Mouse (Mus musculus) embryonic facial prominence, embryonic 12.5 days (tissue): Measurements from ENCODE around the gene Tmem239. TPM values are rescaled to one million over a fixed set of nuclear protein-coding genes. Genes with fewer than 3 reads are reported as not detected.
"Not testable (repeated sequence)": the region's sequence is repeated elsewhere in the genome, so short reads cannot be mapped to it uniquely, and the experiment has no call there.

Source experiments
- ATAC-seq: fragments of 200-750 bp; cut with Nextera tagmentation; 2 replicates; pipeline ENCODE4 v1.8.0; 2017; ENCODE audit not compliant: insufficient number of reproducible peaks, insufficient read depth, low FRiP score, low TSS enrichment
- H3K27ac ChIP-seq: fragments of 300-500 bp; sonication (generic); 2 replicates; pipeline ENCODE4 v1.5.1; 2016; ENCODE audit warnings: mild to moderate bottlenecking
- H3K27me3 ChIP-seq: fragments of 300-500 bp; sonication (generic); 2 replicates; pipeline ENCODE4 v1.6.1; 2016; ENCODE audit warnings: mild to moderate bottlenecking, moderate library complexity
- H3K36me3 ChIP-seq: fragments of 300-500 bp; sonication (generic); 2 replicates; pipeline ENCODE4 v1.6.1; 2016; ENCODE audit warnings: mild to moderate bottlenecking
- H3K4me1 ChIP-seq: fragments of 300-500 bp; sonication (generic); 2 replicates; pipeline ENCODE4 v1.6.1; 2016
- H3K4me2 ChIP-seq: fragments of 300-500 bp; sonication (generic); replicated peaks from 2 replicates; pipeline ENCODE4 v1.6.1; 2016; ENCODE audit warnings: mild to moderate bottlenecking, moderate library complexity
- H3K4me3 ChIP-seq: fragments of 300-500 bp; sonication (generic); 2 replicates; pipeline ENCODE4 v1.5.1; 2016; ENCODE audit warnings: mild to moderate bottlenecking
- H3K9ac ChIP-seq: fragments of 300-500 bp; sonication (generic); 2 replicates; pipeline ENCODE4 v1.6.1; 2016; ENCODE audit warnings: mild to moderate bottlenecking, moderate library complexity
- H3K9me3 ChIP-seq: fragments of 300-500 bp; sonication (generic); 2 replicates; pipeline ENCODE4 v1.6.1; 2016; ENCODE audit warnings: mild to moderate bottlenecking, moderate library complexity
- WGBS: fragments of 180-500 bp; shearing (Covaris S2); methylation state at CpG from one replicate; pipeline ENCODE4 v1.1.7; 2016; 5-methylcytosine and 5-hydroxymethylcytosine counted together
- polyA plus RNA-seq: library from polyadenylated mRNA; unstranded; fragments of >200 nt; fragmentation: Nextera tagmentation; extraction: Ambion mirVana; gene quantifications from 2 replicates; pipeline ENCODE4 v1.2.1, GENCODE M21; 2016

The Tmem239 gene
- polyA plus RNA-seq, result 0.20 TPM in 1 of 2 replicates, not detected in the other

DNA sequence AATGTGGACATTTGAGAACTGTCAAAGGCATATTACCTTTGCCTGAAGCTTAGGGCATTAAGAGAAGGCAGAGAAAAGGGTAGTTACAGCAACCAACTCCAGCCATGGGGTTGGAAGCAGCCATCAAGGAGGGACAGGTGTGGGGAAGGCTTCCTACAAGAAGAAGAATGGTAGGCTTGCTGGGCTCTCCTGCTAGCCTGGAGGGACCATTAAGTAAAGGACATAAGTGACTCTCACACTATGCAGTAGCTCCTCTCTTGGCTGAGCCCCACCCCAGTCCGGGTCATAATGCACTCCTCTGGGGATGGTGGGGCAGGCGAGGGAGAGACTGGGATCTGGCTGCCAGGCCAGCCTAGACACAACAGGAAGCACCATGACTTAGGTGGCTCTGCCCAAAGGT lies at the start of gene Tmem239:
Tmem239 (plus strand) TSS at position 301 of the 400 bp plus-strand sequence.
- ATAC-seq, result no peak
- H3K9ac ChIP-seq, result no peak within 1 kb of the TSS
- WGBS, result 67% methylated on average over 2 of the region's 2 CpGs

DNA sequence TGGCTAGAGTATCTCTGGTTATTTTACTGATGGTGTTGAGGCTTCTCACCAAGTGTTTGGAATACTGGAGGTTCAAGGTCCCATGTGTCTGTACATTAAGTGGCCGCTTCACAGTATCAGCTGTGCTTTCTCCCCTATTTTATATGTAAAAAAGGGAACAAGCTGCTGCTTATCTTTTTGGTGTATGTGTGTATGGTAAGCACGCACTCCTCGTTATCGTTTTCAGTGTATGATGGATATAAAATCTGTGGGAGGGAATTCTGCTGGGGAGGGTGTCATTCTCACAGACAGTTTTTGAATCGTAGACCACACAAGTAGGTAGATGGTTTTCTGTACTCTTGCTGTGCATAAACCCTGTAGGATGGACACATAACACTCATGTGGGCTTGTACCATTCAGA lies 48.7 kb upstream of the Tmem239 start:
- Histone ChIP-seq H3K4me1 (peaks cover 7% of the 10 kb centered on the region; the same call in 1 of the 2 replicates), H3K4me2 (no peak overlapping the region), H3K36me3 (no peaks in the 10 kb centered on the region), H3K9me3 (no peaks in the 10 kb centered on the region), H3K27me3 (peaks cover 48% of the 10 kb centered on the region), H3K27ac (no peak overlapping the region), H3K4me3 (no peak overlapping the region), H3K9ac (no peak overlapping the region)
- WGBS, result 92% methylated on average over 5 of the region's 5 CpGs
- ATAC-seq, result no peak

More for the DNA sequence above, at the start of gene Tmem239:
- Histone ChIP-seq H3K4me2 (no peak within 1 kb of the TSS), H3K27me3 (no peaks in the 10 kb centered on the region), H3K4me1 (peaks cover 14% of the 10 kb centered on the region), H3K27ac (no peak within 1 kb of the TSS), H3K36me3 (no peaks in the 10 kb centered on the region), H3K9me3 (no peaks in the 10 kb centered on the region), H3K4me3 (no peak within 1 kb of the TSS)

DNA sequence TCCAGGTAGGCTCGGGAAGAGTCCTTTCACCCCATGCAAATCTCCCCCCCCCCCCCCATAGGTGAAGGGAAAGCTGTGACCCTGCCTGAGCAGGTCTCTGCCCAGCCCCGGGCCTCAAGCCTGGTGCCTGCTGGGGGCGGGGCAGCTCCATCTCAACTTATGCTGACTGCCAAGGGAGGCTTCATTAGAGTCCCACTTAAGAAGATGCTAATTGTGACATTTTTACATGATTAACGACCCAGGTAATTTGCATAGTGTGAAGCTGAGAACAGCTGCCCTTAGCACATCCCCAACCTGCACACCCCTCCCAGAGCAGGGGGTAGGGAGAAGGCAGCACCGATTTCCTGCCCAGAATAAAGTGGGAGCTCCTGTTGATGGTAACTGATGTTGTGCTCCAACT lies 47.4 kb upstream of the Tmem239 start:
- WGBS, result 19% methylated on average over 5 of the region's 5 CpGs
- H3K9me3 ChIP-seq, result no peaks in the 10 kb centered on the region
- H3K27ac ChIP-seq, result no peak overlapping the region
- H3K27me3 ChIP-seq, result peaks cover 61% of the 10 kb centered on the region
- peaks cover 7% of the 10 kb centered on the region; the same call in 1 of the 2 replicates for H3K4me1 ChIP-seq
- no peak for ATAC-seq
- H3K36me3 ChIP-seq, result no peaks in the 10 kb centered on the region
- no peak overlapping the region for H3K4me3 ChIP-seq
- H3K9ac ChIP-seq, result no peak overlapping the region
- no peak overlapping the region for H3K4me2 ChIP-seq

DNA sequence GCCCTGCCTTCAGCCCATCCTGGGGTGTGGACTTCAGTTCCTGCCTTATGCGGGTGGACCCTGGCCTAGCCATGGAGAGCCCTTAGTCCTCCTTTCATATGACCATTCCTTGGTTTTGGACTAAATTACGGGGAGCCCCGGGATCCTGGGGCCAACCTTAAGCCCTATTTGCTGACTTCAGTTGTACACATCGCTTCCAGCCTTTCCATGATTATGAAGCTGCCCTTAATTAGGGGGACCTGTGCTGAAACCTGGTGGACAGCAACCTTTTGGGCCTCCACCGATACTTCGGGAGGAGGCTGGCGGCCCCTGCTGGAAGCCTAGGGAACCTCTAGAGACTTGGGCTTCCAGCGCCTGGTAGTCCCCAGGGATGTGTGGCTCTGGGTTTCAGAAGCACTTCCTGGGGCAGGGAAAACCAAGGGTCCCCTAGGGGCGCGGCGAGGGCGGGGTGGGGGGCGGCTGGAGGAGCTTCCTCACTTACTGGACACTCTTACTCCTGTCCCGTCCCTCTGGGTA lies 43.7 kb upstream of the Tmem239 start:
- Histone ChIP-seq H3K4me1 (peaks cover 13% of the 10 kb centered on the region), H3K27ac (no peak overlapping the region), H3K36me3 (no peaks in the 10 kb centered on the region), H3K9ac (no peak overlapping the region), H3K27me3 (peaks cover 90% of the 10 kb centered on the region), H3K9me3 (no peaks in the 10 kb centered on the region), H3K4me3 (no peak overlapping the region), H3K4me2 (no peak overlapping the region)
- ATAC-seq, result no peak; the same call in 1 of the 2 replicates
- WGBS, result 3% methylated on average over 14 of the region's 14 CpGs

DNA sequence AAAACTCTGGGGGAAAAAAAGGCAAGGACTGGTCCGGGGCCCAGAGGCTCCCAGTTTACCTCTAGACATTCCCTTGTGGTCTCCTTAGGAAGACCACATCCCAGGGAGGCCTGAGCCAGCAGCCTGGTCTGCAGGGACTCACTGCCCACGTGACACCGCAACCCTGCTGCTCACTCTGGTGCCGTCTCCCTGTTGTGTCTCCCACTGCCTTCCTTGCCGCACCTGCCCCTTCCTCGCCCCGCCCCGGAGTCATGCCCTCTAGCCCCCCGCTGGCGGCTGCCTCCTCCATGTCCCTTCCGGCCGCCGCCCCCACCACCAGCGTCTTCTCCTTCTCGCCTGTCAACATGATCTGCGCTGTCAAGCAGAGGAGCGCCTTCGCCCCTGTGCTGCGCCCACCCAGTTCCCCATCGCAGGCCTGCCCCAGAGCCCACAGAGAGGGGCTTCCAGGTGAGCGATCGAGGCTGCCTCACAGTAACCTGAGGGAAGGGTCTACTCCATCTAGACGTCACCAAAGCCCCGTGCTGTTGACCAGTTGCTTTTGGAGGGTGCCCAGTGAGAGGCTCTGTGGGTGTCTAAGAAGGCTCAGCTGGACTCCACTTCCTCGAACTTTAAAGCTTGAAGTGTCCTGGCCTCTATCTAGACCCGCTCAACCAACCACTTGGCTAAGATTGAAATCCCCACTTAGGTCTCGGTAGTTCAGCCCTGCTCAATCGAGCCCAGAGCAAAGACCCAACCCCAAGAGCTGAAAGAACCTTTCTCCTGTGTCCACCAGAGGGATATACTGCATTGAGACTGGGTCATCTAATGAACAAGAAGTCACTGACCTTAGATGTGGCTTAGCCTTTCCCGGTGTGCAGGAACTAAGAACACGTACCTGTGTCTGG lies 40.8 kb upstream of the Tmem239 start:
- Histone ChIP-seq H3K9me3 (no peaks in the 10 kb centered on the region), H3K9ac (peak overlapping the region; percentile 41; the same call in 1 of the 2 replicates), H3K4me1 (peaks cover 13% of the 10 kb centered on the region), H3K36me3 (no peaks in the 10 kb centered on the region), H3K27ac (no peak overlapping the region), H3K4me3 (peak overlapping the region; percentile 35), H3K4me2 (peak overlapping the region; percentile 55), H3K27me3 (peaks cover 66% of the 10 kb centered on the region)
- no peak for ATAC-seq
- WGBS, result 7% methylated on average over 30 of the region's 30 CpGs

DNA sequence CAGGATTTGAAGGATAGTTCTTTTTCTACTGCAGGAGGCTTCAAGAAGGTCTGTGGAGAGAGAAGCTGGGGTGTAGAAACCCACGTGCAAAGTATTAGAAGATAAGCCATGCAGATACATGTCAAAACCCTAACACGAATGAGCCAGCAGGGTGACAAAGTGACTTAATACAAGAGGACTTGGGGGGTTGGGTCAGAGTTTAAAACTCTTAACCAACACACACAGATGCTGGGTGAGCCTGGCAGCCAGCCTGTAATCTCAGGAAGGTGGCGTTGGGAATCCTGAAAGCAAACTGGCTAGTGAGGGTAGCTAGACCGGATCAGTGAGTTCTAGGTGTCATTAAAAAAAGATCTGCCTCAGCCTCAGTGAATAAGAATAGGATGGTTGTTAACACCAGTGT lies 38.9 kb upstream of the Tmem239 start:
- no peak overlapping the region for H3K4me2 ChIP-seq
- H3K4me3 ChIP-seq, result no peak overlapping the region
- H3K36me3 ChIP-seq, result no peaks in the 10 kb centered on the region
- ATAC-seq, result no peak
- peaks cover 47% of the 10 kb centered on the region for H3K27me3 ChIP-seq
- peaks cover 6% of the 10 kb centered on the region for H3K4me1 ChIP-seq
- no peaks in the 10 kb centered on the region for H3K9me3 ChIP-seq
- H3K27ac ChIP-seq, result no peak overlapping the region
- 61% methylated on average over 4 of the region's 4 CpGs for WGBS
- H3K9ac ChIP-seq, result no peak overlapping the region

DNA sequence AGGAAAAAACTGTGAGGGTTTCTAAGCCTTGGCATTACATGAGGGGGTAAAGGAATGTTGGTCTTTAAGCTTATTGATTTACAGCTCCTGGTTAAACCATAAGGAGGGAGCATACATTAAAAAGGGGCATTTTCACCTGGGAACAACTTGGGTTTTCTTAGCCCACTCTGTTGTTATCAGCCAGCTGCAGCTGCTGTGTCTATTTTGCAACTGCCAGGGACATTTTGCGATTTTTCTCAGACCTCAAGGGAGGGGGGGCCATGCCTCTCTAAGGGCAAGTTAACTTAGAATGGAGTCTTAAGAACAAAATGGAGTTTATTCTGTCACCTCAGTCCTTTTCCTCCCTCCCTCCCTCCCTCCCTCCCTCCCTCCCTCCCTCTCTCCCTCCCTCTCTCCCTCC lies 33.3 kb upstream of the Tmem239 start:
- not testable (repeated sequence) for H3K4me2 ChIP-seq, ATAC-seq, H3K9me3 ChIP-seq, H3K4me3 ChIP-seq, H3K4me1 ChIP-seq, H3K27me3 ChIP-seq, H3K9ac ChIP-seq, H3K27ac ChIP-seq, H3K36me3 ChIP-seq
- 45% methylated on average over 1 of the region's 1 CpGs for WGBS

DNA sequence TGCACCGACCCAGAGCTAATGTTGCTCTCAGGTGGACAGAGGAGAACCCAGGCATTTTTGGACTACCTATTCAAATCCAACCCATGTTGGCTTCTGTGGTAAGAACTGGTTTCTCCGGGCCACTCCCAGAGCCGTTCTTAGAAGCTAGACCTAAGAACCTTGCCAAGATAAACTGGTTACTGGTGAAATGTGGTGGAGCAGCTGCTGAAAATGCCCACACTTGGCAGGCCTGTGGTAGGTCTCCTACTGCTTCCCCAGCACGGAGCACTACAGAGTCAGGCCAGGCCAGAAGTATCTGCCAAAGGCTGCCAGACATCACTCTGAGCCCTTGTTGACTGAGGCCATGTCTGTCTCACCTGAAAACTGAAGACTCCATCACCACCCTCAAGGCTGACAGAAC lies 31.3 kb upstream of the Tmem239 start:
- Histone ChIP-seq H3K27ac (no peak overlapping the region), H3K9ac (no peak overlapping the region), H3K4me3 (no peak overlapping the region), H3K4me2 (no peak overlapping the region), H3K9me3 (no peaks in the 10 kb centered on the region), H3K27me3 (0 out of 2 replicates have a peak, but pooled peaks cover 3% of the 10 kb centered on the region), H3K36me3 (no peaks in the 10 kb centered on the region), H3K4me1 (no peaks in the 10 kb centered on the region)
- no peak for ATAC-seq
- 74% methylated on average over 4 of the region's 4 CpGs for WGBS

DNA sequence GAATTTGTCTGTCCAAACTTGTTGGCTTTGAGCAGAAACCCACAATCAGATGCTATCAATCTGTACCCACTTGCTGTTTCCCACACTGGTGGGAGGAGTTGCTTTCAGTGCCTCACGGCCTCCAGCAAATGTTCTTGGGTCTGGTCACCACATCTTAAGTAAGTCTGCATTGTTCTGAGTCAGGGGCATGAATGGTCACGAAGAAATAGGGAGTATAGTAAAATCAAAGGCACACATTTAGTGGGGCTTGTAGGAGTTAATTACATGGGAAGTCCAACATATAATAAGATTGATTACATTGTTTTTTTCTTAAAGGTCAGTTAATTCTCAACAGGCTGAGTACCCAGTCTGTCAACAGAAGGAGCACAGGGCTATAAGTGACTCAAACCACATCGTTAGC lies 23.1 kb upstream of the Tmem239 start:
- Histone ChIP-seq H3K27ac (no peak overlapping the region), H3K4me3 (no peak overlapping the region), H3K27me3 (0 out of 2 replicates have a peak, but pooled peaks cover 7% of the 10 kb centered on the region), H3K4me2 (no peak overlapping the region), H3K9me3 (no peaks in the 10 kb centered on the region), H3K36me3 (no peaks in the 10 kb centered on the region), H3K9ac (no peak overlapping the region), H3K4me1 (peaks cover 4% of the 10 kb centered on the region; the same call in 1 of the 2 replicates)
- ATAC-seq, result no peak
- 50% methylated on average over 3 of the region's 3 CpGs for WGBS

DNA sequence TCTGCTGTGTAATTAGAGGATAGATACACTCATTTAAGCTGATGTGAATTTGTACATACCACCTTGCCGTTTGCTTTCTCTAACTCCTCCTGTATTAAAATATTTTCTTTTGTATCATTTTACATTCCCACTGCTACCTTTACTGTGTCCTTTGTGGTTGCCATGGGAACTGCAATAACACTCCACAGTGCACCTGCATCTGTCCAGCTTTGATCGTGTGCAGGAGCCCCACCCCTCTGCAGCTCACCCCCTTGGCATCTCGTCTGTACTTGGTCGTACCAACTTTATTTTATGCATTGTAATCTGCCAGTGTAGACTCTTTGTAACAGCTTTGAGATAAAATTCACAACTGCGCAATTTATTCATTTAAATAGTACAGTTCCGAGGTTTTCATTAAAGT lies 22.4 kb upstream of the Tmem239 start:
- H3K4me2 ChIP-seq, result no peak overlapping the region
- no peak for ATAC-seq
- no peaks in the 10 kb centered on the region for H3K36me3 ChIP-seq
- H3K27ac ChIP-seq, result no peak overlapping the region
- H3K9me3 ChIP-seq, result no peaks in the 10 kb centered on the region
- 73% methylated on average over 6 of the region's 6 CpGs for WGBS
- H3K4me1 ChIP-seq, result peaks cover 4% of the 10 kb centered on the region; the same call in 1 of the 2 replicates
- H3K27me3 ChIP-seq, result 0 out of 2 replicates have a peak, but pooled peaks cover 7% of the 10 kb centered on the region
- H3K4me3 ChIP-seq, result no peak overlapping the region
- no peak overlapping the region for H3K9ac ChIP-seq

DNA sequence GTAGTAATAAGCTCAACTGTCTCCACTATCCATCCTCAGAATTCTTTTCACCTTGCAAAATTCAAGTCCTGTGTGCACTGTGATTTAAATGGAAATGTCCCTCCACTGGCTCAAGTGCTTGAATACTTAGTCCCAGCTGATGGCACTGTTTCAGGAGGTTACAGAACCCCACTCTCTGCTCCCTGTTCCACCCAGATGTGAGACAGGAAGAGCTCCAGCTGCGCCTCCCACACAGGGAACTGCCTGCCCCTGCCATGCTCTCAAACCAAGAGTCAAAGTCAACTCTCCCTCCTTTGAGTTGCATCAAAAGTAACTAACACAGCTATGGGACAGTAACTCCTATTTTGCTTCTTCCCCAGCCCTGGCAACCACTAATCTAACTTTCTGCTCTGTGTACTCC lies 20.1 kb upstream of the Tmem239 start:
- ATAC-seq, result no peak
- Histone ChIP-seq H3K4me3 (no peak overlapping the region), H3K4me1 (peaks cover 4% of the 10 kb centered on the region; the same call in 1 of the 2 replicates), H3K9ac (no peak overlapping the region), H3K4me2 (no peak overlapping the region), H3K27me3 (0 out of 2 replicates have a peak, but pooled peaks cover 7% of the 10 kb centered on the region), H3K9me3 (no peaks in the 10 kb centered on the region), H3K36me3 (peaks cover 10% of the 10 kb centered on the region), H3K27ac (no peak overlapping the region)
- 75% methylated on average over 1 of the region's 1 CpGs for WGBS

DNA sequence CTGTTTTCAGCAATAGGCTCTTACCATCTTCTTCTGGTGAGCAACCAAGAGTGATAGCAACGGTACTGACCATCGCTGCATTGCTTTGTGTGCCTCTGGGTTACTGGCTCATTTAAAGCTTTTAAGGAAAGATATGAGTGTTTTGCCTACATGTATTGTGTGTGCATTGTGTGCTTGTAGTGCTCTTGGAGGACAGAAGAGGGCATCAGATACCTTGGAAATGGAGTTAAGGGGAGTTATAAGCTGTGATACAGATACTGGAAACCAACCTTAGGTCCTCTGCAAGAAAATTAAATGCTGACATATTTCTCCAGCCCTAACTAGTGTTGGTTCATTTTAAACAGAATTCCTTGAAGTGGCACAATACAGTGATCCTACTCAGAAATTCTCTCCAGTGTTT lies 17.5 kb upstream of the Tmem239 start:
- WGBS, result 86% methylated on average over 2 of the region's 2 CpGs
- H3K4me2 ChIP-seq, result no peak overlapping the region

More for the DNA sequence above, 17.5 kb upstream of the Tmem239 start:
- Histone ChIP-seq H3K27ac (no peak overlapping the region), H3K4me3 (no peak overlapping the region), H3K4me1 (no peaks in the 10 kb centered on the region), H3K9me3 (no peaks in the 10 kb centered on the region), H3K9ac (no peak overlapping the region), H3K36me3 (peaks cover 33% of the 10 kb centered on the region), H3K27me3 (0 out of 2 replicates have a peak, but pooled peaks cover 4% of the 10 kb centered on the region)
- no peak for ATAC-seq
